Mouse (Mus musculus) MEL (cell line): ENCODE results near the gene Fibin. TPM values are rescaled to one million over a fixed set of nuclear protein-coding genes. Genes with fewer than 3 reads are reported as not detected.

Experiments
- DNase-seq: peaks from one replicate; pipeline ENCODE4 v3.0.0; 2011; ENCODE audit warnings: low read depth, low spot score
- H3K27ac ChIP-seq: 2 replicates; pipeline ENCODE4 v1.5.1; 2012; ENCODE audit warnings: low read depth, mild to moderate bottlenecking, control low read depth, low read length, moderate library complexity; ENCODE audit not compliant: control insufficient read depth
- H3K27me3 ChIP-seq, 2 experiments: fragments of 150-350 bp in 1 of 2; sonication (generic) in 1 of 2; 2 replicates each; pipeline ENCODE4 v1.6.1; 2012; ENCODE audit warnings: low read length in 2 of 2, mild to moderate bottlenecking in 2 of 2, improper control_type of control experiment in 1 of 2, moderate library complexity in 1 of 2; ENCODE audit not compliant: insufficient read depth in 2 of 2, control insufficient read depth in 1 of 2
- H3K36me3 ChIP-seq, 2 experiments: 2 replicates each; pipeline ENCODE4 v1.6.1; 2012 to 2014; ENCODE audit warnings: low read length in 2 of 2, improper control_type of control experiment in 1 of 2, inconsistent platforms in 1 of 2, mild to moderate bottlenecking in 1 of 2; ENCODE audit not compliant: insufficient read depth in 2 of 2, control insufficient read depth in 1 of 2
- H3K4me1 ChIP-seq, 2 experiments: fragments of 150-350 bp in 1 of 2; sonication (generic) in 1 of 2; 2 replicates each; pipeline ENCODE4 v1.6.1; 2012; ENCODE audit warnings: low read length in 2 of 2, improper control_type of control experiment in 1 of 2, mild to moderate bottlenecking in 1 of 2; ENCODE audit not compliant: insufficient read depth in 2 of 2, control insufficient read depth in 1 of 2
- H3K4me3 ChIP-seq, 2 experiments: fragments of 150-350 bp in 1 of 2; sonication (generic) in 1 of 2; 2 replicates each; pipeline ENCODE4 v1.5.1; 2012; ENCODE audit warnings: low read depth in 2 of 2, low read length in 2 of 2, mild to moderate bottlenecking in 2 of 2, moderate library complexity in 2 of 2, control low read depth in 1 of 2, improper control_type of control experiment in 1 of 2; ENCODE audit not compliant: control insufficient read depth in 1 of 2, insufficient read depth in 1 of 2
- H3K79me2 ChIP-seq: 2 replicates; pipeline ENCODE4 v1.6.1; 2012; ENCODE audit warnings: mild to moderate bottlenecking, low read length, moderate library complexity; ENCODE audit not compliant: control insufficient read depth, poor library complexity, insufficient read depth
- H3K9ac ChIP-seq: 2 replicates; pipeline ENCODE4 v1.6.1; 2012; ENCODE audit warnings: low read depth, mild to moderate bottlenecking, control low read depth, low read length, moderate library complexity; ENCODE audit not compliant: control insufficient read depth, poor library complexity, severe bottlenecking
- H3K9me3 ChIP-seq: fragments of 150-350 bp; sonication (generic); replicated peaks from 2 replicates; pipeline ENCODE4 v1.6.1; 2012; ENCODE audit warnings: mild to moderate bottlenecking, low read length, improper control_type of control experiment, moderate library complexity; ENCODE audit not compliant: insufficient read depth
- BHLHE40 ChIP-seq: IDR thresholded peaks from 2 replicates; pipeline ENCODE4 v1.6.1; 2012; ENCODE audit warnings: low read depth, mild to moderate bottlenecking, inconsistent platforms, low read length, improper control_type of control experiment, borderline replicate concordance
- CHD1 ChIP-seq: IDR thresholded peaks from 2 replicates; pipeline ENCODE4 v1.6.1; 2012; ENCODE audit warnings: low read depth, mild to moderate bottlenecking, inconsistent platforms, low read length, improper control_type of control experiment
- CHD2 ChIP-seq: IDR thresholded peaks from 2 replicates; pipeline ENCODE4 v1.6.1; 2011; ENCODE audit warnings: low read length, improper control_type of control experiment
- E2F4 ChIP-seq: IDR thresholded peaks from 2 replicates; pipeline ENCODE4 v1.6.1; 2011; ENCODE audit warnings: low read depth, low read length, improper control_type of control experiment, borderline replicate concordance
- EP300 ChIP-seq, 2 experiments: IDR thresholded peaks; 2 replicates each; pipeline ENCODE4 v1.6.1; 2011; ENCODE audit warnings: improper control_type of control experiment in 2 of 2, low read length in 2 of 2, low read depth in 1 of 2, mild to moderate bottlenecking in 1 of 2
- GABPA ChIP-seq: IDR thresholded peaks from 2 replicates; pipeline ENCODE4 v1.6.1; 2012; ENCODE audit warnings: low read depth, mild to moderate bottlenecking, inconsistent platforms, low read length, improper control_type of control experiment, moderate library complexity
- MAFK ChIP-seq: IDR thresholded peaks from 2 replicates; pipeline ENCODE4 v1.6.1; 2011; ENCODE audit warnings: low read depth, mild to moderate bottlenecking, low read length, improper control_type of control experiment, borderline replicate concordance
- MAX ChIP-seq: IDR thresholded peaks from 2 replicates; pipeline ENCODE4 v1.6.1; 2011; ENCODE audit warnings: low read length, improper control_type of control experiment
- MXI1 ChIP-seq: IDR thresholded peaks from 2 replicates; pipeline ENCODE4 v1.6.1; 2011; ENCODE audit warnings: mild to moderate bottlenecking, low read depth, low read length, improper control_type of control experiment
- NELFE ChIP-seq: IDR thresholded peaks from 2 replicates; pipeline ENCODE4 v1.6.1; 2011; ENCODE audit warnings: low read depth, low read length, improper control_type of control experiment
- NRF1 ChIP-seq: IDR thresholded peaks from 2 replicates; pipeline ENCODE4 v1.6.1; 2014; ENCODE audit warnings: low read depth, mild to moderate bottlenecking, inconsistent platforms, low read length, improper control_type of control experiment, moderate library complexity; ENCODE audit not compliant: poor library complexity, insufficient read depth, severe bottlenecking
- POLR2A ChIP-seq, 2 experiments: IDR thresholded peaks; 2 replicates each; pipeline ENCODE4 v1.6.1; 2011 to 2012; ENCODE audit warnings: low read length in 2 of 2, mild to moderate bottlenecking in 2 of 2, control low read depth in 1 of 2, improper control_type of control experiment in 1 of 2, low read depth in 1 of 2, moderate library complexity in 1 of 2; ENCODE audit not compliant: control insufficient read depth in 1 of 2, insufficient read depth in 1 of 2, poor library complexity in 1 of 2
- POLR2AphosphoS5 ChIP-seq: IDR thresholded peaks from 2 replicates; pipeline ENCODE4 v1.6.1; 2012; ENCODE audit warnings: low read depth, borderline replicate concordance, mild to moderate bottlenecking, inconsistent platforms, low read length, moderate library complexity, mixed read lengths
- RAD21 ChIP-seq: IDR thresholded peaks from 2 replicates; pipeline ENCODE4 v1.6.1; 2011; ENCODE audit warnings: mild to moderate bottlenecking, low read depth, low read length, improper control_type of control experiment
- SMC3 ChIP-seq: IDR thresholded peaks from 2 replicates; pipeline ENCODE4 v1.6.1; 2011; ENCODE audit warnings: low read depth, low read length, improper control_type of control experiment
- UBTF ChIP-seq: IDR thresholded peaks from 2 replicates; pipeline ENCODE4 v1.6.1; 2012; ENCODE audit warnings: low read depth, mild to moderate bottlenecking, inconsistent platforms, low read length, improper control_type of control experiment, moderate library complexity, borderline replicate concordance; ENCODE audit not compliant: insufficient read depth
- USF2 ChIP-seq, 2 experiments: IDR thresholded peaks; 2 replicates each; pipeline ENCODE4 v1.6.1; 2011 to 2012; ENCODE audit warnings: improper control_type of control experiment in 2 of 2, low read length in 2 of 2, borderline replicate concordance in 1 of 2, inconsistent platforms in 1 of 2, low read depth in 1 of 2, mild to moderate bottlenecking in 1 of 2; ENCODE audit not compliant: insufficient read depth in 1 of 2
- ZC3H11A ChIP-seq: IDR thresholded peaks from 2 replicates; pipeline ENCODE4 v1.6.1; 2012; ENCODE audit warnings: low read depth, mild to moderate bottlenecking, inconsistent platforms, low read length, improper control_type of control experiment
- ZMIZ1 ChIP-seq: IDR thresholded peaks from 2 replicates; pipeline ENCODE4 v1.6.1; 2012; ENCODE audit warnings: low read depth, mild to moderate bottlenecking, inconsistent platforms, low read length, improper control_type of control experiment, moderate library complexity
- ZNF384 ChIP-seq: IDR thresholded peaks from 2 replicates; pipeline ENCODE4 v1.6.1; 2012; ENCODE audit warnings: low read depth, mild to moderate bottlenecking, inconsistent platforms, low read length, improper control_type of control experiment
- polyA plus RNA-seq, 2 experiments: library from polyadenylated mRNA; stranded (reverse) in 1 of 2; unstranded in 1 of 2; fragments of >175 nt in 1 of 2; fragments of >200 nt in 1 of 2; gene quantifications; 2 replicates each; pipeline versions ENCODE4 v1.2.1 to v1.2.4; 2012; ENCODE audit warnings: low replicate concordance in 2 of 2, low read depth in 1 of 2; ENCODE audit not compliant: insufficient read length in 2 of 2, insufficient read depth in 1 of 2, missing spikeins in 1 of 2
- total RNA-seq: library from RNA; depleted of rRNA; stranded (reverse); fragments of 300-350 nt; gene quantifications from 2 replicates; pipeline ENCODE4 v1.2.3, GENCODE M21; 2012

Gene Fibin
- total and polyA plus RNA-seq, 3 experiments = not detected

GRCm38 (mm10) chr2:110379811-110380210 is 16.8 kb upstream of the Fibin start:
- H3K4me1 ChIP-seq = no peaks in the 10 kb centered on the region
- H3K79me2 ChIP-seq = no peaks in the 10 kb centered on the region
- H3K36me3 ChIP-seq = no peaks in the 10 kb centered on the region
- H3K27ac ChIP-seq = no peak overlapping the region
- H3K9me3 ChIP-seq = no peaks in the 10 kb centered on the region
- H3K4me3 ChIP-seq = no peak overlapping the region
- H3K27me3 ChIP-seq = no peaks in the 10 kb centered on the region
- H3K9ac ChIP-seq = no peak overlapping the region
- TF ChIP-seq BHLHE40 (no peak), MXI1 (no peak), CHD2 (no peak), RAD21 (no peak), UBTF (no peak), POLR2A (IDR thresholded peaks at IDR 0.05; ENCODE audit: control insufficient read depth in 1 of 2, insufficient read depth in 1 of 2, low read depth in 1 of 2, low read length in 2 of 2, poor library complexity in 1 of 2) (no peak), NELFE (no peak), MAFK (no peak), POLR2AphosphoS5 (no peak), GABPA (no peak), ZC3H11A (no peak), E2F4 (no peak), ZMIZ1 (no peak), NRF1 (no peak), SMC3 (no peak)
- no peak for DNase-seq

- Histone ChIP-seq H3K79me2 (no peaks in the 10 kb centered on the region), H3K9me3 (no peaks in the 10 kb centered on the region), H3K27me3 (no peaks in the 10 kb centered on the region), H3K4me3 (no peak overlapping the region), H3K4me1 (no peaks in the 10 kb centered on the region), H3K36me3 (no peaks in the 10 kb centered on the region), H3K27ac (no peak overlapping the region), H3K9ac (no peak overlapping the region)
- DNase-seq = no peak
- TF ChIP-seq NELFE (no peak), ZNF384 (no peak), EP300 (IDR thresholded peaks at IDR 0.05; ENCODE audit: low read depth in 1 of 2, low read length in 2 of 2) (no peak), USF2 (IDR thresholded peaks at IDR 0.05; ENCODE audit: borderline replicate concordance in 1 of 2, insufficient read depth in 1 of 2, low read depth in 1 of 2, low read length in 2 of 2) (no peak), NRF1 (no peak), CHD1 (no peak), MAX (no peak)
Observed at GRCm38 (mm10) chr2:110376660-110377059, 13.7 kb upstream of the Fibin start.
